Mouse (Mus musculus) small intestine, adult 2 months (tissue): ENCODE data around the gene Oca2.

ENCODE experiments used
- CTCF ChIP-seq: fragments of 200-500 bp; IDR thresholded peaks from 2 replicates; pipeline ENCODE4 v1.5.1; 2012; ENCODE audit warnings: low read depth, mild to moderate bottlenecking, control low read depth, inconsistent platforms, low read length, moderate library complexity, mixed read lengths; ENCODE audit not compliant: insufficient replicate concordance, insufficient read length; ENCODE audit errors: extremely low read depth
- POLR2A ChIP-seq: fragments of 200-500 bp; IDR thresholded peaks from 2 replicates; pipeline ENCODE4 v1.6.1; 2012; ENCODE audit warnings: low read depth, mild to moderate bottlenecking, control low read depth, inconsistent platforms, low read length, moderate library complexity

DNA sequence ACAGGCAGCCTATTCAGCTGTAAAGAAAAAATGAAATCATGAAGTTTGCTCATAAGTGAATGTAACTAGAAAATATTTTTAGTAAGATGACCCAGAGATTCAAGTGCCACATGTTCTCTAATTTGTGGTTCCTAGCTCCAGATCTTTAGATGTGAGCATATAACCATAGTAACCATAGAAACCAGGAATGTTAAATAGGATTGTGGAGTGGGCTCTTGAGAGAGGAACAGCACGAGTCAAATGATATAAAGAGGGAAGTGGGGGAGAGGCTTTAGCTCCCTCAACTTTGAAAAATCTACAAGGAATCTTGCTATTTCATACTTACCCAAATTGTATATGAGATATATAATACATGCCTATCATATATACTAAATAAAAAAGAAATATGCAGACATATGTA, 64.8 kb downstream of the Oca2 start:
- TF ChIP-seq POLR2A (no peak), CTCF (no peak)
